Mouse (Mus musculus) liver, postnatal 0 days (tissue): ENCODE measurements around the gene Snai3. TPM values are rescaled to one million over a fixed set of nuclear protein-coding genes. Genes with fewer than 3 reads are reported as not detected.

Experiments used
- ATAC-seq: fragments of 200-750 bp; cut with Nextera tagmentation; 2 replicates; pipeline ENCODE4 v1.8.0; 2017; ENCODE audit warnings: mild to moderate bottlenecking, moderate library complexity
- DNase-seq: peaks from one replicate; pipeline ENCODE4 v3.0.0-alpha.2; 2016
- H3K27ac ChIP-seq: fragments of 300-500 bp; sonication (generic); 2 replicates; pipeline ENCODE4 v1.5.1; 2014; ENCODE audit warnings: antibody characterized with exemption, moderate library complexity, mild to moderate bottlenecking, low read depth
- H3K27me3 ChIP-seq: fragments of 300-500 bp; sonication (generic); 2 replicates; pipeline ENCODE4 v1.6.1; 2014; ENCODE audit warnings: low read length, control low read depth, mixed read lengths; ENCODE audit not compliant: insufficient read depth
- H3K36me3 ChIP-seq: fragments of 300-500 bp; sonication (generic); replicated peaks from 2 replicates; pipeline ENCODE4 v1.6.1; 2014; ENCODE audit warnings: mild to moderate bottlenecking, control low read depth, low read length, moderate library complexity, mixed read lengths; ENCODE audit not compliant: insufficient read depth
- H3K4me1 ChIP-seq: fragments of 300-500 bp; sonication (generic); 2 replicates; pipeline ENCODE4 v1.6.1; 2014; ENCODE audit warnings: antibody characterized with exemption, mild to moderate bottlenecking, control low read depth; ENCODE audit not compliant: insufficient read depth
- H3K4me2 ChIP-seq: fragments of 300-500 bp; sonication (generic); 2 replicates; pipeline ENCODE4 v1.6.1; 2014; ENCODE audit warnings: low read depth, mild to moderate bottlenecking, low read length, moderate library complexity, mixed read lengths
- H3K4me3 ChIP-seq: fragments of 300-500 bp; sonication (generic); 2 replicates; pipeline ENCODE4 v1.5.1; 2014; ENCODE audit warnings: low read depth, low read length
- H3K9ac ChIP-seq: fragments of 300-500 bp; sonication (generic); replicated peaks from 2 replicates; pipeline ENCODE4 v1.6.1; 2014; ENCODE audit warnings: mild to moderate bottlenecking, moderate library complexity
- H3K9me3 ChIP-seq: fragments of 300-500 bp; sonication (generic); 2 replicates; pipeline ENCODE4 v1.6.1; 2016; ENCODE audit warnings: mild to moderate bottlenecking, control low read depth, low read length, mixed read lengths
- CTCF ChIP-seq: sonication (generic); IDR thresholded peaks from 2 replicates; pipeline ENCODE4 v1.5.1; 2016; ENCODE audit warnings: antibody characterized with exemption, low read depth
- EP300 ChIP-seq: IDR thresholded peaks from 2 replicates; pipeline ENCODE4 v1.6.1; 2016; ENCODE audit warnings: antibody characterized with exemption, low read depth, mild to moderate bottlenecking
- WGBS: fragments of 180-500 bp; shearing (Covaris S2); extraction: QIAGEN DNeasy Blood & Tissue Kit; methylation state at CpG from one replicate; pipeline ENCODE4 v1.1.7; 2014; ENCODE audit not compliant: insufficient replicate concordance; 5-methylcytosine and 5-hydroxymethylcytosine counted together
- microRNA-seq: library from miRNA; unstranded; fragments of <30 nt; microRNA quantifications from one replicate; pipeline ENCODE4, GENCODE M21; 2016
- polyA plus RNA-seq: library from polyadenylated mRNA; unstranded; fragments of >200 nt; fragmentation: Nextera tagmentation; extraction: Ambion mirVana; gene quantifications from 2 replicates; pipeline ENCODE4 v1.2.1, GENCODE M21; 2015

The Snai3 gene
- polyA plus RNA-seq, 1 experiment from 2014 or later = 1.4 TPM

GRCm38 (mm10) chr8:122419881-122420555 lies 40.5 kb downstream of the Snai3 start:
- Histone ChIP-seq H3K4me2 (no peak overlapping the region), H3K36me3 (peaks cover 32% of the 10 kb centered on the region), H3K27me3 (no peaks in the 10 kb centered on the region), H3K27ac (no peak overlapping the region), H3K9me3 (no peaks in the 10 kb centered on the region), H3K9ac (no peak overlapping the region), H3K4me1 (no peaks in the 10 kb centered on the region), H3K4me3 (no peak overlapping the region)
- WGBS = 79% methylated on average over 9 of the region's 9 CpGs
- DNase-seq (no peak), ATAC-seq (no peak)
- TF ChIP-seq EP300 (no peak), CTCF (no peak)

- WGBS = 58% methylated on average over 6 of the region's 6 CpGs
- TF ChIP-seq EP300 (no peak), CTCF (no peak)
- Histone ChIP-seq H3K27ac (no peak overlapping the region), H3K4me3 (no peak overlapping the region), H3K27me3 (no peaks in the 10 kb centered on the region), H3K36me3 (peaks cover 66% of the 10 kb centered on the region), H3K4me2 (no peak overlapping the region), H3K4me1 (no peaks in the 10 kb centered on the region), H3K9me3 (no peaks in the 10 kb centered on the region), H3K9ac (no peak overlapping the region)
- DNase-seq (no peak), ATAC-seq (no peak)
Measured at GRCm38 (mm10) chr8:122415554-122415953, 45.0 kb downstream of the Snai3 start.

GRCm38 (mm10) chr8:122414311-122414710 lies 46.2 kb downstream of the Snai3 start:
- Histone ChIP-seq H3K27me3 (no peaks in the 10 kb centered on the region), H3K27ac (no peak overlapping the region), H3K9ac (no peak overlapping the region), H3K9me3 (no peaks in the 10 kb centered on the region), H3K4me1 (no peaks in the 10 kb centered on the region), H3K4me3 (no peak overlapping the region), H3K4me2 (no peak overlapping the region), H3K36me3 (peaks cover 75% of the 10 kb centered on the region)
- ATAC-seq = no peak
- TF ChIP-seq EP300 (no peak), CTCF (no peak)
- no peak for DNase-seq
- WGBS = 79% methylated on average over 9 of the region's 9 CpGs

GRCm38 (mm10) chr8:122407678-122408077 lies 52.9 kb downstream of the Snai3 start:
- Histone ChIP-seq H3K9me3 (no peaks in the 10 kb centered on the region), H3K27me3 (no peaks in the 10 kb centered on the region), H3K27ac (no peak overlapping the region), H3K4me2 (no peak overlapping the region), H3K9ac (no peak overlapping the region), H3K36me3 (peaks cover 85% of the 10 kb centered on the region), H3K4me1 (peaks cover 2% of the 10 kb centered on the region; the same call in 1 of the 2 replicates), H3K4me3 (no peak overlapping the region)
- DNase-seq (no peak), ATAC-seq (peak; percentile 16; the same call in 1 of the 2 replicates)
- 87% methylated on average over 7 of the region's 7 CpGs for WGBS
- TF ChIP-seq EP300 (no peak), CTCF (no peak)

GRCm38 (mm10) chr8:122405146-122405805 lies 55.3 kb downstream of the Snai3 start:
- H3K27ac ChIP-seq = no peak overlapping the region

More at GRCm38 (mm10) chr8:122405146-122405805, 55.3 kb downstream of the Snai3 start:
- WGBS = 47% methylated on average over 9 of the region's 9 CpGs
- Histone ChIP-seq H3K9ac (no peak overlapping the region), H3K4me1 (peaks cover 2% of the 10 kb centered on the region; the same call in 1 of the 2 replicates), H3K9me3 (no peaks in the 10 kb centered on the region), H3K4me2 (no peak overlapping the region), H3K27me3 (no peaks in the 10 kb centered on the region), H3K36me3 (peaks cover 86% of the 10 kb centered on the region), H3K4me3 (no peak overlapping the region)
- peak; percentile 65 for ATAC-seq
- TF ChIP-seq CTCF = no peak
- TF ChIP-seq EP300 = no peak
- no peak for DNase-seq

Small RNA genes lying within 50 kb of the gene (microRNA-seq; reads per million reads assigned to microRNA genes)
- not detected for gene Gm24366

Other genes with a start within 250 kb of the Snai3 start
- gene Zfpm1, start 178.6 kb downstream of the Snai3 start, polyA plus RNA-seq = 5.7 and 6.9 TPM in 2 replicates
- gene Trhr2, start 100.0 kb downstream of the Snai3 start, polyA plus RNA-seq = not detected in 2 replicates
- 12.8 and 15.6 TPM in 2 replicates for gene Zc3h18, start 84.1 kb downstream of the Snai3 start, polyA plus RNA-seq
- not detected in 2 replicates for gene Il17c, start 38.7 kb downstream of the Snai3 start, polyA plus RNA-seq
- gene Cyba, start 27.8 kb downstream of the Snai3 start, polyA plus RNA-seq = 211 and 220 TPM in 2 replicates
- 4.9 and 5.8 TPM in 2 replicates for gene Mvd, start 17.3 kb downstream of the Snai3 start, polyA plus RNA-seq
- 18.5 and 18.9 TPM in 2 replicates for gene Rnf166, start 15.3 kb upstream of the Snai3 start, polyA plus RNA-seq
- gene Ctu2, start 15.4 kb upstream of the Snai3 start, polyA plus RNA-seq = 17.8 and 20.9 TPM in 2 replicates
- 2.6 and 3.4 TPM in 2 replicates for gene Piezo1, start 90.6 kb upstream of the Snai3 start, polyA plus RNA-seq
- 19.8 and 23.7 TPM in 2 replicates for gene Cdt1, start 107.3 kb upstream of the Snai3 start, polyA plus RNA-seq
- gene Aprt, start 116.2 kb upstream of the Snai3 start, polyA plus RNA-seq = 223 and 249 TPM in 2 replicates
- 6.8 and 6.9 TPM in 2 replicates for gene Galns, start 150.7 kb upstream of the Snai3 start, polyA plus RNA-seq
- 29.3 and 30.7 TPM in 2 replicates for gene Trappc2l, start 150.9 kb upstream of the Snai3 start, polyA plus RNA-seq
- not detected in 2 replicates for gene Pabpn1l, start 162.0 kb upstream of the Snai3 start, polyA plus RNA-seq
- gene Cbfa2t3, start 238.4 kb upstream of the Snai3 start, polyA plus RNA-seq = 2.1 and 2.4 TPM in 2 replicates